Mouse (Mus musculus): ENCODE results near the gene Fbxl15.

Fbxl15 gene

DNA sequence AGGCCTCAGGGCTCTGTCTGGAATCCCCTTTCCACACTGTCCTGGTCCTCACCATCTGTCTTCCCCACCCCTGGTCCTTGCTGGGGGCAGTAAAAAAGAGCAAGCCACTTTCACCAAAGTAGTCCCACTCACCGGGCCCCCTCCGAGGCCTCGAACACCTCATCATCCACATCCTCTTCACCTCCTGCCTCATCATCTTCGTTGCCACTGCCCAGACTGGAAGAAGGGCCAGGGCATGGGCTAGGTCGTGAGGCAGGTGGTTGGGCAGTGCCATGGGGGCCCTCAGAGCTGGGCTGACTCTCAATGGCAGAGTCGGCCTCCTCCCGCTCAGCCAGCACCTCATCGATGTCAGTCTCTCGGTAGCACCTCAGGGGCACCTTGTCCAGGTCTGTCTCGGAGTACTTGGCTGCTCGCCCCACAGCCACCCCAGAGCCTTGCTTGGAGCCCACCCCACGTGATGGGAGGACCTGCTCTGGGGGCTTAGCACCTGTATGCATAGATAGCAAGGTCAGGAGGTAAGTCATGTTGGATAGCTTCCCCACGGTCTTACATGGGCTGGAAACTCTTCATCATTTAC is 4.9 kb upstream of the Fbxl15 start:
- no peak for DNase-seq (ENCODE audit: low spot score)

DNA sequence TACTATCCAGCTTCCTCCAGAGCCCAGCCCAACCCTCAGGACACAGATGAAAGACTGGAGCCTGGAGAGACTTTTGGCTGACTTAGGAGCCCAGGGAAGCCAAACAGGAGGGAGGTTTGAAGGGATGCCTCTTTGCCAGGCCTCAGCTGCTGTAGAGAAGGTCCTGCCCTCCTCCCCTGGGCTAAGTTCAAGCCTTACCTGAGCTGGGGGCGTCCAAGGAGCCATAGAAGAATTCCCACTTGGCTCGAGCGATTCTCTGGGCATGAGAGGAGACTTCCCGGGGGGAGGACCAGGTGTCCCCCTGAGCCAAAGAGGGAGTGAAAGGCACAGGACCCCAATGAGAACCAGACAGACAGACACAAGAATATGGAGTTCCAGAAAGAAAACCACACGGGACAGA is 4.3 kb upstream of the Fbxl15 start:
- DNase-seq (ENCODE audit: low spot score), result no peak

DNA sequence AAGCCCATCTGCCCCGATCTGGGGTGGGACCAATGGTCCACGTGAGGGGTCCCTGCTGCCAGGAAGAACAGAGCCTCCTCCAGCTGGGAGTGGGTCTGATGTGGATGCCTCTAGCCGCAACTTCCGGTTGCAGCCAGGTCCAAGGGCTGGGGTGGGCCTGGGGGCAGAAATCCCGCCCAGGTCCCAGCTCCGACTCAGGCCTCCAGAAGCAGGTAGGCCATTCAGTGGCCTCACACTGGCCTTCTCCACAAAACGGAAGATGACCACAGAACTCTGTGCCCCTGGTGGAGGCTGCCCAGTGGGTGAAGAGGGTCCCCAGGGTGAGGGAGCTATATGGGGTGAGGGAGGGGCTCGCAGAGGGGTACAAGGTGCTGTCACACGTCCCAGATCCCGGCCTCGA is 3.6 kb upstream of the Fbxl15 start:
- no peak for DNase-seq (ENCODE audit: low spot score)

DNA sequence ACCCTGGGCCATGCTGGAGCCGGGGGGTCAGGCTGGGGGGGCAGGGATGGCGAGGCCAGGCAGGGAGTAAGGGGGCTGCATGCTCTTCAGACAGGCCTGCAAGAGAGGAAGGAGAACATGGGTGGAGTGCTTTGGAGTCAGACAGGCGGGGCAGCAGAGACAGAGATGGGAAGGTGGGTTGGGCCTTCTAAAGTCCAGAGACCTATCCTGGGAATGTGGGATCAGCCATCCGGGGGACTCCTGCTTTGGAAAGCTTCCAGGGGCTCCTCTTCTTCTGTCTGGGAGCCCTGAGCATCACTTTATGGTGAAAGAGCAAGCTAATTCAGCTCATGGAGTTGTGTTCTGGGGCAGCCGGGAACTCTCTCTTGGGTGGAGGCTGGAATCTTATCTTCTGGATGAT is 3.1 kb upstream of the Fbxl15 start:
- DNase-seq (ENCODE audit: low spot score), result no peak

DNA sequence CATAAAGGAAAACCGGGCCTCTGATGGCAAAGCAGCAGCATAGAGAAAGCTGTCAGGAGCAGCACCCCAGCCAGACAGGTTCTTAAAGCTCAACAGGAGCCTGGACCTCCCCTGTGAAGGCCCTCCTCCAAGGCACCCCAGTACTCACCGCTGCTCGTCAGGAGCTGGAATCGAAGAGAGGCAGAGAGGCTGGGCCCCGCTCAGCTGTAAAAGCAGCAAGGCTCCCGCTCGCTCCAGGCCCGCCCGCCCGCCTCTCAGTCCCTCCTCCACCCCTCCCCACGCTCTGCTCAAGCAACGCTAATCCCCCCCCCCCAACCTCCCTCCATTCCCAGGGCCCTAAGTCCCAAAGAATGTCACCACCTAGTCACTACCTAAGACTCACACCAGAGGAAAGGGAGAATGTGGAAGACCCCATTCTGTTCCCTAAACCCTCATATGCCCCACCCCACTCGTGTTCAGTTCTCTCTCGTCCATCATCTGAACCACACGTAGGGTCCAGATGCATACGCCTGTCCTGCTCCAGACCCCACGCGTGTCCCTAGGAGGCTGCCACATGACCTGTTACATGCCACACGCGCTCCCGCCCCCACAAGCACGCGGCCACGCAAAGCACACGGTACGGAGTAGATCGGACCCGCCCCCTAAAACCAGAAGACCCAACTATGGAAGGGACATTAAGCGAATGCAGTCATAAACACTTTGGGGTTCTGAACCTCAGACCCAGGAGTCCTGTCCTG is 1.8 kb upstream of the Fbxl15 start:
- DNase-seq (ENCODE audit: low spot score), result no peak

DNA sequence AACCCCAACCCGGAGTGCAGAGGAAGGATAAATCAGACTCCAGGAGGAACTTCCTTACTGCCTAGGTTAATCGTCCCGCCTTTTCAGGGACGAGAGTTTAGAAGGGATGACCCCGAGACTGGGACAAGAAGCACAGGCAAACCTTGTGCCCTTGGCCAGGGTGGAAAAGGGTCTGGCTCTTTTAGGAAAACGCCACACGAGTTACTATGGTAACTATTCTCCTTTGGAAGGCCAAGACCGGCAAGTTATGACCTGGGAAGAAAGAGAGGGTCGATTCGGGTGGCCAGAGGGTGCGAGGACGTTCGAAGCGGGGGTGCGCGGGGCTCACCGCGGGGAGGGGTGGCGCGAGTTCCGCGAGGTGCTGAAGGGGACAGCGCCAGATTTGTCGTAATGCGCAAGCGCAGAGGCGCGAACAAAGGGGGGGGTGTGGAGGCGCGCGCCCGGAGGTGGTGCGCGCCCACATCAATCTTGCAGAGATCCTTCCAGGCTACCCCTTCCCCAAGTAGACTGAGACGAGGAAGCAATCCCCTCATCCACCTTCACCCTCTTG is 1.2 kb upstream of the Fbxl15 start, which contains the start of gene Psd:
Psd (minus strand) TSS at position 401 of the 550 bp plus-strand sequence.
- no peak for DNase-seq (ENCODE audit: low spot score)

DNA sequence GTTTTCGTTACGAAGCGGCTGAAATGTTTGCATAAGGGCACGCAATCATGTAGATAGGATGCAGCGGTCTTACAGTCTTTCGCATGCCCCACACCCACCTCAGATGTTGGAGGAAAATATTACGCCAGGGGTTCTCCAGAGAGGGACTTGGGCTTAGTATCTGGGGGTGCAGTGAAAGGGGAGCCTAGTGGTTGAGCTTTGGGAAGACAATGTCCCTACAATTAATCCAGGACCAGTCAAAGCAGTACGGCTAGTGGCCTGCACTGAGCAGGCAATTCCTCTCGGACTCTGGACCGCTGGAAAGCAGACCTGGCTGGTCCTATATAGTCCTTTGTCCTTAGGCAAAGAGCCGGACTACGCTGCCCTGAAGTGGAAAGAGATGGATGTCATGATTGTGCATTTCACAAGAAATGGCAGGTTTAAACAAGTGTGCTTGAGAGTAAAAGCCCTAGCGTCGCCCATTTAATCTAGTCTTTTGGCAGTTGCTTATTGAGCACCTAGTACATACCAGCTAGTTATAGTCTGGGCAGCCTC is 386 bp upstream of the Fbxl15 start:
- DNase-seq (ENCODE audit: low spot score), result no peak

DNA sequence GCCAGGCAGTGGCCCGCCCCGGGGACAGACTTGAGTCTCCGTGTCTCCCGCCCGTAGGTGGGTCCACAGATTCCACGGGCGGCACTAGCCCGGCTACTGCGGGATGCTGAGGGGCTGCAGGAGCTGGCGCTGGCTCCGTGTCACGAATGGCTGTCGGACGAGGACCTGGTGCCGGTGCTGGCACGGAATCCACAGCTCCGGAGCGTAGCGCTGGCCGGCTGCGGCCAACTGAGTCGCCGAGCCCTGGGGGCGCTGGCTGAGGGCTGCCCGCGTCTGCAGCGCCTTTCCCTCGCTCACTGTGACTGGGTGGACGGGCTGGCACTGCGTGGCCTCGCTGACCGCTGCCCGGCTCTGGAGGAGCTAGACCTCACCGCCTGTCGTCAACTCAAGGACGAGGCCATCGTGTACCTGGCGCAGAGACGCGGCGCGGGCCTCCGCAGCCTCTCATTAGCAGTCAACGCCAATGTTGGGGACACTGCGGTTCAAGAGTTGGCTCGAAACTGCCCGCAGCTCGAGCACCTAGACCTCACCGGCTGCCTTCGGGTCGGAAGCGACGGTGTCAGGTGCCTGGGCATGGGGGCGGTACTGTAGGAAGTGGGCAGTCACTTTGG is 1.2 kb downstream of the Fbxl15 start:
- no peak for DNase-seq (ENCODE audit: low spot score)

DNA sequence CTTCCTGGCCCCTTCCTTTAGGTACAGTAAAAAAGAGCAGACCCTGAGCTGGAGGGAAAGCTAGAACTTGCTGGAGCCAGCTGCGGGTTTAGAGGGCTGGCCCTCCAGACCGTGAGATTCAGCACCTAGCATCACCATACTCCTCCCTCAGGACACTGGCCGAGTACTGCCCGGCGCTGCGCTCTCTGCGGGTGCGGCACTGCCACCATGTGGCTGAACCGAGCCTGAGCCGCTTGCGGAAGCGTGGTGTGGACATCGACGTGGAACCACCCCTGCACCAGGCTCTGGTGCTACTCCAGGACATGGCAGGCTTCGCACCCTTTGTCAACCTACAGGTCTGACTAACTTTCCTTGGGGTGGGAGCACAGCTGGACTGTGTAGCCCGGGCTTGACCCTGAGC is 2.0 kb downstream of the Fbxl15 start:
- DNase-seq (ENCODE audit: low spot score), result peak; percentile 63

DNA sequence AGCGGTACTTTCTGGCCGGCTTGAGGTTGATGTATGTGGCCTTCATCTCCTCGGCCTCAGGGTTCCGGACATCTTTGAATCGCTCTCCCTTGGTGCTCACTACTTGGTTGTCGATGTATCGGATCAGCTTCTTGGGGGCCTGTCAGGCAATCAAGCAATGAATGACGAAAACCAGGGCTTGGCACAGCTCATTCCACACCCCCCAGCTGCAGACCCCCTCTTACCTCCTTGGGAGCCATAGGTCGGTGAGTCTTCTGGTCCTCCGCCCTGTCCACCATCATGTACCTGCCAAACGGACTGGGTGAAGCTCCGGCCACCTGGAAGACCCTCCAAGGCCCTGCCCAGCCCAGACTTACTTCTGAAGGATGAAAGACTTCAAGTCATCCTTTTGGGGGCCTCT is 2.7 kb downstream of the Fbxl15 start:
- DNase-seq (ENCODE audit: low spot score), result no peak

DNA sequence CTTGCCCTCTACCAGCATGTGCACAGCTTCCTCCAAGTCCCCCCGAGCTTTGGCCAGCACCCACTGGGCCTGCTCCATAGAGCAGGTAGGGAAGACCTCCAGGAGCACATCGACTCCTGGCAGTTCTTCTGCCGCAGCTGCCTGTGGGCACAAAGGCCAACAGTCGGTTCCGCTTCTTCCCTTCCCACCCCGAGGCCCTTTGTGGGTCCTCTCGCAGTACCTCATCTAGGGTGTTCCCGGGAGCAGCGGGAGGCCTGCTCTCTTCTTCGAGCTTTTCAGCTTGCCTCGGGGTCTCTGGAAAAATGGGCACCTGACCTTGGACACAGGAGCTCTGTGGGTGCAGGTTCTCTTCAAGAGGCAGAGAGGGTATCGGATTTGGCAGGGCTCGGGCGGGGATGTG is 3.3 kb downstream of the Fbxl15 start:
- no peak for DNase-seq (ENCODE audit: low spot score)

DNA sequence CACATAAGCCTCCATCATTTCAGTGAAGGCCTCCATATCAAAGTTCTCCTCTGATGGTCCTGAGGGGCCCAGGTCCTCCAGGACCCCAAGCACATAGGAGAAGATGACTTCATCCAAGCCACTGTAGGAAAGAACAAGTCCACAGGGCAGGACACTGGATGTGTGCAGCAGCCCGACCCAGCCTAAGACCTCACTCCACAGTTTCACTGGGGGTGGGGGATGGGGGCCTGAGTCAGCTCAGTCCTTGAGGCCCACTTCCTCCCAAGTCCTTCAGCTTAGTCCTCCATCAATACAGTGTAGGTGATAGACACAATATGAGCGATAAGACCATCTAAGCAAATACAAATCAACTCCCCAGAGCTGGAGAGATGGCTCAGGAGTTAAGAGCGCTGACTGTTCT is 4.0 kb downstream of the Fbxl15 start:
- no peak for DNase-seq (ENCODE audit: low spot score)

DNA sequence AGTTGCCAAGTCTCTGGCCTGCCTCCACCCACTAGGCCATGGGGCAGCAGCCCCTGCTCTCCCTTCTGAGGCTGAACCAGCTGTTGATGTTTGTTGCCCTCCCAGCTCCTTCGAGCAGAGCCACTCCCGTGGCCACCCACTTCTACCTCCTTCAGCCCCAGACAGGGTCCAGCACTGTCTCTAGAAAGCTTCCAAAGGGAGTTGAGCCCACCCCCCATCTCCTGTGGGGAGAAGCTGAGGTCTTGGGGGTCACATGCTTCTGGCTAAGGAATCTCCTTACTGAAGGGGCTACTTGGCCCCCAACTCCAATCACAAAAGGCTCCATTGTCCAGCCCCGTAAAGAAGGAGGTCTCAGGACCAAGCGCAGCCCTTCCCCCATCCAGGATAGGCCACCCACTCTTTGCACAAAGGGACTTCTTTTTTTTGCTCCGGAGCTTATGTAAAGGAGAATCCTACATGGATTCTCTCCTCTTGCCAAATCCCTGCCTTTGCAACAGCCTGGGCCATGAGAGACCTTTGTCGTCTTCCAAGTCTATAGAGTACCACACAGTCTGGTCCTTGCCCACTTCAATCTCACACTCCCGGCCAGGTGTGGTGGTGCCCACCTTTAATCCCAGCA is 4.8 kb downstream of the Fbxl15 start:
- no peak for DNase-seq (ENCODE audit: low spot score)

DNA sequence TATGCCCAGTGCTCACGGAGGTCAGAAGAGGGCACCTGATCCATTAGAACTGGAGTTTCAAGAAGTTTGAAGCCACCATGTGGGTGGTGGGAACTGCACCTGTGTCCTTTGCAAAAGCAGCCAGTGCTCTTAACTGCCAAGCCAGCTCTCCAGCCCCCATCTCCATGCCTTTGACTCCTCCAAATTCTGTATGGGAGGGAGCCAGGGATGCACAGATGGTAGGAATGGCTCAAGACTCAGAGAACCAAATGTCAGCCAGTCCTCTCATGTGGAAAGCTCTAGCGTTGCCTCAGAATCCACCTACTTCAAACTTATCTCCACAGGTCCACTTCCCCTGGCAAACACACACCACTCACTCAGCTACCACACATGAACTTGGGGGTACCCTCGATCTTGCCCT is 5.9 kb downstream of the Fbxl15 start:
- no peak for DNase-seq (ENCODE audit: low spot score)

DNA sequence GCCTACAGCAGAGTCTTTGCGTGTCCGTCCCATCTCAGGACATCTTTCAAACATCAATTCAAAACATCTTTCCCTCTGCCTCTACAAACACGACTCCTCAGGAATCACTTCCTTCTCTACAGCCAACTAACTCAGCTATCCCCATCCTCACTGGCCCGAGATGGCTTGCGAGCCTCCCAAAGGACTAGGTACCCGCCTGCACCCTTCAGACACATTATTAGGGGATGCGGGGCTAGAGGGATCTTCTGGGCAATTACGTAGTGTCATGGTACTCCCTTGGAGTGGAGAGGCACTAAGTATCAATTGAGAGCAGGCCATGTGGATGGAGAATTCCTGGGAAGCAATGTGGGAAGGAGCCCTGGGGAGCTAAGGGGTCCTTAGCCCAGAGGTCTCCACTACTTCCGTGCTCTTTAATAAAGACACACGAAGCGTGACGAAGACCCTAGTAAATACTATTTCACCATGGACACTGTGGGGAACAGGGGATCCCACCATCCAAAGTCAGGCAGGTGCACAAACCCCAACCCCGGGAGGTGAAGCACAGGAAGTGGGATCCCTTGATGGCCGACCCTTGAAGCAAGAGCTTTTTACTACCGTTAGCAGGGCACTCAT is 9.8 kb downstream of the Fbxl15 start:
- DNase-seq (ENCODE audit: low spot score), result no peak

DNA sequence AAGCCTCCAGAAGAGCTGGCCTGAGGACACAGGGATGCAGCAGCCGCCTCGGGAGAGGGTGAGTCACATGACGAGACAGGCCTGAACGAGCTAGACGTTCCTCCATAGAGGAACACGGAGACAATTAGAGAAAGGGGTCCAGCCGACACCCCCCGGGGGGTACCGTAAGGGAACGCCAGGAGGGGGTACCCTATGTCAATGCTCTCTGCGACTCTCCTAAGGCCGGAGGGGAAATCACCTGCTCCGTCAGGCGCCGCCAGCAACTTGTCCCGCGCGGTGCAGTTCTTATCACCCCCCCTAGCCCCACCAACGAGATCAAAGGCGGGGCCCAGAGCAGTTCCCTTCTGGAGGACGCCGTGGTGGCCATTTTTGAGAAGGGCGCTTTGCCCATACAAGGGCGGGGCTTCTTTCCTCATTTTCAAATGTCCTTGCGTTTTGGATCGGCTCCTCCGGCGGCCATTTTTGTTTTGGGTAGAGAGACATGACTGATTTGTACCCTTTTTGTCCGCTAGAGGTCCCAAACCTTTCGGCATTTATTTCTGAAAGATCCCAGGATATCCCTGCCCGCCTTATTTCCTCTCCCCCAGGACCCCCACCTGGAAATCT is 10.4 kb downstream of the Fbxl15 start, which contains the start of gene Cuedc2:
Cuedc2 (minus strand) TSS at position 372 of the 606 bp plus-strand sequence.
- DNase-seq (ENCODE audit: low spot score), result peak; percentile 90

DNA sequence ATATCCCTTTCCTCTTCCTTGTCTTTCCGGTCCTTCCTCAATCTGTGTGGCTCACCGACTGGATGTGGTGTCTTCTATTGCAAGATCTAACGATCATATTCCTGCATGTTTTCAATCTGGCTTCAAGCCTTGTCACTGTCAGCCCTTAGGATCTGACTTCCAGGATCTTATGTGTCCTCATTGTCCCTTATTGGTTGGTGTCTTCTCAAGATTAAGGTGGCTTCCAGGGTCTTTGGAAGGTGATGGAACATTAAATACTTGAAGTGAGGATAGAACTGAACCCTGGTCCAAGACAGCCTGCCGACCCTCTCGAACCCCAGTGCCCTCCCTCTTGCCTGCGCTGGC is 10.9 kb downstream of the Fbxl15 start:
- DNase-seq (ENCODE audit: low spot score), result no peak

DNA sequence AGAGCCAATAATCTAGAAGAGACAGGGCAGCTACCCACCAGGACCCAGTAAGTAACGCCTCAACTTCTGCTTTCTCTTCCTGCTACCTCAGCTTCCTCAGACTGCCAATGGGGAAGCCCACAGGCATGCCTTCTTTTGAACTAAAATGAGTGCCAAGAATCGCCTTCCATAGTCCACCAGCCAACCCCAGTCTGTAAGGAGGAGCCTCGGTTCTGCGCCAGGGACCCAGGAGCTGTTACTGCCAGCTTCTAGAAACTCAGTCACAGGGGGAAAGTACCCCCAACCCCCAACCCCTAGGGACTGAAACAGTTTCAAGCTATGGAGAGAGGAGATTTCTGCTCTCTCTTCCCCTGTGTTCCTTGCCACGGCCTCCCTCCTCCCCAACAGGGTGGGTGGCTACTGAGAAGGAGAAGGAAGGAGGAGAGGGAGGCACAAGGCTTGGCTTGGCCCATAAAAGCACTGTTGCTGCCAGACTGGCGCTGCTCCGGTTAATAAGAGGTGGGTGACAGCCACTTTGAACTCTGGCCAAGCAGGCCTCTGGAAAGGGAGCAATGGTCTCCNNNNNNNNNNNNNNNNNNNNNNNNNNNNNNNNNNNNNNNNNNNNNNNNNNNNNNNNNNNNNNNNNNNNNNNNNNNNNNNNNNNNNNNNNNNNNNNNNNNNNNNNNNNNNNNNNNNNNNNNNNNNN is 11.4 kb downstream of the Fbxl15 start:
- DNase-seq (ENCODE audit: low spot score), result peak; percentile 68

DNA sequence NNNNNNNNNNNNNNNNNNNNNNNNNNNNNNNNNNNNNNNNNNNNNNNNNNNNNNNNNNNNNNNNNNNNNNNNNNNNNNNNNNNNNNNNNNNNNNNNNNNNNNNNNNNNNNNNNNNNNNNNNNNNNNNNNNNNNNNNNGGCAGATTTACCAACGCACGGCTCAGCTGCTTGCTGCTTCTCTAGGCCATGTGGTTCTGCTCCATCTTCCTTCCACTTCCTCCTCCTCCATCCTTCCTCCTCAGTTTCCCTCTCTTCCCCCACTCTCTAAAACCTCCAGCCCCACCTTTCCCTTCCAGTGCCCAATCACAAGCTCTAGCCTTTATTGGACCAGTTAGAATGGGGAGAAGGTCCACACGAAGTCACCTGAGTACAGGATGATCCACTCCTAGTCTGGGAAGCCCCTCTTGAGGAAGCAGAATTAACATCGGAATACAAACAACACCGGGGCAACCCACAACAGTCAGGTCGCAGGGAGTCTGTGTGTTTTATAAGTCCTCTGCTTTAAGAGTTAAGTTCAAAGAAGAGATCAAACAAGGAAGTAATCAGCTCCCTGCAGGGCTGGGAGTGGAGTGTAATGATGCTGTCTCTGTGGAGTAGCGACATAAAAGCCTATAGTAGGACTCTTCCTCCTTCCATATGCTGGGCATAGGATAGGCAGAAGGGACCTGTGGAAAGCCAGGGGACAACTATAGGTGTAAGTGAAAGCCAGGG is 16.9 kb downstream of the Fbxl15 start:
- no peak for DNase-seq (ENCODE audit: low spot score)

DNA sequence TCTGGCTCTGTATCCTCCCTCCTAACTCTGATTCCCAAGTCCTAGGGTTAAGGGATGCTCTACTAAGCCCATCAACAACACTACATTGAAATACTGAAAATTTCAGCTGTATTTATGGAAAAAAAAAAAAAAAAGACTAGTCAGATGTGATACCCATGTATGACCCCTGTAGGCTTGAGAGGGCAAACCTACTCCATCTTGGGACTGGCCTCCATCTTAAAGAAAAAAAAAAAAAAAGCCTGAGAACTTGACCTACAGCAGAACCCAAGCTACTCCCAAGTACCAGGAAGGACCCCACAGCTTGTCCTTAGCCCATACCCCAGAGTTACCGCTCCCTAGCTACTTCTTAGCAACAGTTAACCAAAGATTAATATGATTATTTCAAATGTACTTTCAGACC is 19.2 kb downstream of the Fbxl15 start:
- DNase-seq (ENCODE audit: low spot score), result no peak
